Comparison of ENCODE assay signal across 22 mouse cellular contexts in genomic region chr2:75754606-75755005, GRCm38 (mm10). TPM values are rescaled to one million over a fixed set of nuclear protein-coding genes. Genes with fewer than 3 reads are reported as not detected.
DNase-seq lines count a peak whose midpoint lies in the region; ATAC-seq and TF ChIP-seq lines count a peak whose summit lies in the region.
"Had no signal": no experiment of that assay in that cellular context is flagged by ENCODE, and none has a peak within 500 bp of the region (broad histone marks: within the 10 kb centered on the region; RNA-seq: fewer than 3 reads in every experiment).

No protein-coding gene starts in this region.

- no peak for TF ChIP-seq CTCF in intestine, postnatal 0 days (IDR thresholded peaks at IDR 0.05; ENCODE audit: low read depth)
- no peak for TF ChIP-seq CTCF in liver, adult 2 months (IDR thresholded peaks at IDR 0.05; ENCODE audit: low read depth, low read length)
- no peak for TF ChIP-seq CTCF in small intestine, adult 2 months (IDR thresholded peaks at IDR 0.05; ENCODE audit: extremely low read depth, insufficient read length, insufficient replicate concordance, low read depth, low read length)

- H3K27me3 ChIP-seq in intestine, postnatal 0 days (replicated peaks; ENCODE audit: control insufficient read depth, insufficient read depth, low read length) = no peaks in the 10 kb centered on the region
- H3K27me3 ChIP-seq in intestine, embryonic 15.5 days (replicated peaks) = no peaks in the 10 kb centered on the region
- H3K27me3 ChIP-seq in liver, adult 2 months (ENCODE audit: control insufficient read depth, insufficient read depth, low read length) = no peaks in the 10 kb centered on the region
- no peaks in the 10 kb centered on the region for H3K27me3 ChIP-seq in small intestine, adult 2 months (ENCODE audit: control insufficient read depth, insufficient read depth, low read length)
- H3K27me3 ChIP-seq: CH12.LX, Patski had no signal

- H3K79me2 ChIP-seq in liver, adult 2 months (ENCODE audit: control insufficient read depth, insufficient read depth, low read length) = no peaks in the 10 kb centered on the region

- ATAC-seq in intestine, postnatal 0 days = peak; percentile 56
- ATAC-seq in intestine, embryonic 15.5 days = no peak
- ATAC-seq: activated CD4-positive, CD25-positive, alpha-beta regulatory T cell, adult 4 months; CD4-positive, CD25-positive, alpha-beta regulatory T cell, adult 4 months; Patski had no signal

- peaks cover 4% of the 10 kb centered on the region; the same call in 1 of the 2 replicates for H3K4me1 ChIP-seq in intestine, postnatal 0 days (replicated peaks; ENCODE audit: control insufficient read depth, insufficient read depth, low read length)
- peaks cover 7% of the 10 kb centered on the region; the same call in 1 of the 2 replicates for H3K4me1 ChIP-seq in intestine, embryonic 15.5 days (replicated peaks)
- 0 out of 2 replicates have a peak, but pooled peaks cover 3% of the 10 kb centered on the region for H3K4me1 ChIP-seq in liver, adult 2 months (ENCODE audit: control insufficient read depth, insufficient read depth, low read length)
- H3K4me1 ChIP-seq in small intestine, adult 2 months (ENCODE audit: control insufficient read depth, insufficient read depth, insufficient read length, low read length) = peaks cover 22% of the 10 kb centered on the region; the same call in 1 of the 2 replicates

- no peak overlapping the region for H3K4me2 ChIP-seq in intestine, postnatal 0 days (replicated peaks; ENCODE audit: low read depth)
- no peak overlapping the region for H3K4me2 ChIP-seq in intestine, embryonic 15.5 days (replicated peaks)

- TF ChIP-seq POLR2A in liver, adult 2 months (IDR thresholded peaks at IDR 0.05; ENCODE audit: extremely low read depth, insufficient read depth, low read length) = no peak
- TF ChIP-seq POLR2A in small intestine, adult 2 months (IDR thresholded peaks at IDR 0.05; ENCODE audit: low read depth, low read length) = no peak

- no peak overlapping the region for H3K4me3 ChIP-seq in intestine, postnatal 0 days (ENCODE audit: low read depth, low read length)
- H3K4me3 ChIP-seq in intestine, embryonic 15.5 days (replicated peaks) = no peak overlapping the region
- no peak overlapping the region for H3K4me3 ChIP-seq in liver, adult 2 months (ENCODE audit: insufficient read depth, low read depth, low read length)
- H3K4me3 ChIP-seq in small intestine, adult 2 months (ENCODE audit: low read depth, low read length) = no peak overlapping the region

- H3K9ac ChIP-seq in intestine, postnatal 0 days (ENCODE audit: low read depth, low read length) = no peak overlapping the region
- no peak overlapping the region for H3K9ac ChIP-seq in intestine, embryonic 15.5 days
- H3K9ac ChIP-seq in liver, adult 2 months (ENCODE audit: low read depth, low read length) = no peak overlapping the region

- H3K9me3 ChIP-seq in intestine, postnatal 0 days (ENCODE audit: control insufficient read depth) = no peaks in the 10 kb centered on the region
- no peaks in the 10 kb centered on the region for H3K9me3 ChIP-seq in intestine, embryonic 15.5 days
- H3K9me3 ChIP-seq: G1E had no signal

- WGBS in intestine, postnatal 0 days = 59% methylated on average over 7 of the region's 7 CpGs
- 79% methylated on average over 7 of the region's 7 CpGs for WGBS in intestine, embryonic 15.5 days
- 47% methylated on average over 7 of the region's 7 CpGs for WGBS in liver, adult 2 months
- WGBS in small intestine, adult 2 months = 50% methylated on average over 7 of the region's 7 CpGs

- peak; percentile 62 for DNase-seq in heart, adult 11 months
- DNase-seq in heart, adult 8-10 months (ENCODE audit: low spot score) = no peak
- peak; percentile 86 for DNase-seq in liver, adult 2 months (ENCODE audit: extremely low read depth, low read depth, low spot score)
- no peak for DNase-seq in liver
- DNase-seq in spleen, postnatal 4 days (ENCODE audit: low spot score in 2 of 2) = no peak
- DNase-seq: adrenal gland, adult 2 months; adrenal gland, adult 8-10 months; adrenal gland, postnatal 10 days; adrenal gland, postnatal 14 days; adrenal gland, postnatal 25 days; adrenal gland, postnatal 36 days; B cell, adult 2 months; cerebellum, adult 11 months; cerebellum, adult 11-12 months had no signal

- H3K27ac ChIP-seq in intestine, postnatal 0 days (ENCODE audit: low read depth, low read length) = 0 out of 2 replicates have a peak overlapping the region, but pooled peaks have one; percentile 5
- no peak overlapping the region for H3K27ac ChIP-seq in intestine, embryonic 15.5 days
- no peak overlapping the region for H3K27ac ChIP-seq in liver, adult 2 months (replicated peaks; ENCODE audit: insufficient read depth, low read depth, low read length)
- peak overlapping the region; percentile 46; the same call in 1 of the 2 replicates for H3K27ac ChIP-seq in small intestine, adult 2 months (ENCODE audit: insufficient read depth, low read depth, low read length)

- H3K36me3 ChIP-seq in intestine, postnatal 0 days (ENCODE audit: control insufficient read depth, insufficient read depth) = no peaks in the 10 kb centered on the region
- no peaks in the 10 kb centered on the region for H3K36me3 ChIP-seq in intestine, embryonic 15.5 days
- no peaks in the 10 kb centered on the region for H3K36me3 ChIP-seq in liver, adult 2 months (ENCODE audit: control insufficient read depth, insufficient read depth, low read length)
- no peaks in the 10 kb centered on the region for H3K36me3 ChIP-seq in small intestine, adult 2 months (ENCODE audit: control insufficient read depth, insufficient read depth, low read length)
- H3K36me3 ChIP-seq: G1E had no signal

RNA-seq across cellular contexts. Expression of gene Nfe2l2, which starts 50.2 kb away (rescaled TPM):
- total RNA-seq in heart, adult 8-10 months (2022) = 10 to 100 TPM; 57.9 to 75.1 (median 64.5) TPM
- 93.6 and 98.0 TPM in 2 replicates for polyA plus RNA-seq in intestine, postnatal 0 days (2015; fragmentation: Nextera tagmentation; extraction: Ambion mirVana)
- polyA plus RNA-seq in intestine, embryonic 15.5 days (2015; fragmentation: Nextera tagmentation; extraction: Ambion mirVana) = 89.3 and 93.6 TPM in 2 replicates
- 29.5 and 34.1 TPM in 2 replicates for total RNA-seq in liver, adult 2 months (2014; rRNA removed)
- 35.9 and 40.1 TPM in 2 replicates for polyA plus RNA-seq in liver, adult 2 months (2012; rRNA removed)
- polyA plus RNA-seq in small intestine, adult 2 months (2012; rRNA removed) = 42.5 and 62.5 TPM in 2 replicates

Comparison
In these comparisons a context has a peak if more than half of its experiments do, and no peak if none do; other contexts are left out.
1. DNase-seq: peak in heart, adult 11 months (single experiment) and liver, adult 2 months (single experiment); none in heart, adult 8-10 months (single experiment), liver (single experiment) and spleen, postnatal 4 days (0 of 2).
2. H3K27ac ChIP-seq: peak in intestine, postnatal 0 days (single experiment) and small intestine, adult 2 months (single experiment); none in intestine, embryonic 15.5 days (single experiment) and liver, adult 2 months (single experiment).